Mouse (Mus musculus) ovary, postnatal 36 days (tissue): ENCODE results near the gene Mcub.
A peak's percentile ranks its signal among the peaks of the same experiment; 100 is the strongest.

ENCODE experiments used
- DNase-seq: peaks from one replicate; pipeline ENCODE4 v3.0.0; 2022; ENCODE audit warnings: low spot score, mixed read lengths

Mcub gene

DNA sequence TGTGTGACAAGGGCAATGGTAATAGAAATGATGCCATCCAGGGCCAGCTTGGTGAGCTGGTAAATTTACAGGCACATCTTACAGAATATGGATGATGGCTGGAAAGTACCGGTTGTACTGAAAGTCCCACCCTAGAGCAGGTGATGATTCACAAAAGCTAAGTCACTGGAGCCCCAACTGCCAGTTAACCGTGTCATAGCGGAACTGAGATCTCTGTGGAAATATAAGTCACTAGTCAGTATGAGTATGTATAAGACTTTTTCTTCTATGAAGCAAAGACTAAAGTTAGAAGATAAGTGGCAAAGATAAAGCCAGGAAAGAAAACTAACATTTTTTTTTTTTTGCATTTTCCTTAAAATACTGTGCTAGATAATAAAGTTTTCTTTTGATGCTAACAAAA is 76.9 kb downstream of the Mcub start:
- no peak for DNase-seq

DNA sequence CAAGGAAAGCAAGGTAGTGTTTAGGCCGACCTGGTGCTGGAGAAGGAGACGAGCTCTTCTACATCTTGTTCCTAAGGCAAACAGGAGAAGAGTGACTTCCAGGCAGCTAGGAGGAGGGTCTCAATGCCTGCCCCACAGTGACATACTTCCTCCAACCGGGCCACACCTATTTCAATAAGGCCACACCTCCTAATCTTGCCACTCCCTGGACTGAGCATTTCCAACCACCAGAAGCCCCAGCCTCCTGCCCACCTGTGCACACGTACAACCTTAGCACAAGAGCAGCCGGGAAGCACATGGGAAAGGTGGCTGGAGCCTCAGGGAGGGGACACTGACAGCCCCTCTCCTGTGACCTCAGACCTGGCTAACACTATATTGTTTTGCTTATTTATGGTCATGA is 78.0 kb downstream of the Mcub start:
- no peak for DNase-seq

DNA sequence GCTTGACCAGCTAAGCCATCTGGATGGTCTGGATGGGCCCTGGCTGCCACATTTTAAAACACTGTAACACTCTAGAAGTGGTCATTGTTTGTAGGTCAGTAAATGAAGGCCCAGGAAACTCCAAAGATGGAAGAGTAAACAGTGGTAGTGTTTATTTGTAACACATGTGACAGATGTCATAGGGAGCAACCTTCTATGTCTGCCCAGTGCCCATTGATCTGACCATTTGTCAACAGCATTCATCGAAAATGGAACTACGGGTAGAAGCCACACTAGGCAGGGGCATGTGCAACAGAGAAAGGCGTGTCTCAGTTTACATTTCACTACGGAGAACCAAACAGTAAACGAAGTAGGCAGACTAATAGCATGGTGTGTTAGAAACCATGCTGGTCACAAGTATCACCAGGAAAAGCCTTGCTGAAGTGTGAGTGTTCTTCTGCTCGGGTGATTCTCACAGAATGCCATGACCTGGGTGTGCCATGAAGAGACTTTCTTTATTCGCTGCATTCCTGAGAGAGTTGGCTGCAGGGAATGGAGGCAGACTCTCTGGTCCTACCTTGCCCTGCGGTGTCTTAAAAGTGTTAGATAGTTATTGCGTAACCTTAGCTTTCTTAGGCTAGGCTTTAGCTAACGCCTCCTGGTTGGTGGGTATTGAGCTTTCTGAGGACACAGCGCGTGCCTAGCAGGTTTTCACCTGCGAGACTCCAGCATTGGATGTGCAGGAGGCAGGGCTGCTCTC is 82.1 kb downstream of the Mcub start:
- no peak for DNase-seq

DNA sequence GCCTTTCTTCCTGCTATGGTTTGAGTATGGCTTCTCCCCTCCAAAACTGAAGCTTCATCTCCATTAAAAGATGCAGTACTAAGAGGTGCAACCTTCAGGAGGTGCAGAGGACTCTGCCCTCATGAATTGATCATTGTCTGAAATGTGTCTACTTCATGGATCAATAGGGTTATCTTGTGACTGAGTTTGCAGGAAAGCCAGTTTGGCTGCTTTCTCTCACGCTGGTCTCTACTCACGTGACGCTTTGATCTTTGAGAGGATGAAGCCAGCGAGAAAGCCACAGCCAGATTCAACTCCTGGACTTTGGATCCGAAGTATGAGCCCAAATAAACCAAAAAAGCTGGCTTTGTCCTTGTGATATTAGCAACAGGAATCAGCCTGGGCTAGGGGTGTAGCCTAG is 83.6 kb downstream of the Mcub start:
- no peak for DNase-seq

DNA sequence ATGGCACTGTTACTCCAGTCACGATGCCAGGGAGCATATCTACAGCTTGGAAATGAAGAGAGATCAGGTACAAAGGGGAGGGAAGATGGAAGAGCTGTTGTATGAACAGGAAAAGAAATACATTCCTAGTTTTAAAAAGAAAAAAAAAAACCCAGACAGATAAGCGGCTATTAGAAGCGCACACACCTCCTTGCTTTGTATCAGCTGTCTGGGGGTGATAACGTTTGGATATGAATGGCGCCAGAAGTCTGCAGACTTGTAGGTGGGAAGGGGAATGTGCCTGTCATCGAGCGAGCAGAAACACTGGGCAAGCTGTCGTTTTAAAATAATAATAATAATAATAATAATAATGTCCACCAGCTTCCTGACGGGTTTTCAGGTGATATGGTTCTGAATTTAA is 84.4 kb downstream of the Mcub start:
- no peak for DNase-seq

DNA sequence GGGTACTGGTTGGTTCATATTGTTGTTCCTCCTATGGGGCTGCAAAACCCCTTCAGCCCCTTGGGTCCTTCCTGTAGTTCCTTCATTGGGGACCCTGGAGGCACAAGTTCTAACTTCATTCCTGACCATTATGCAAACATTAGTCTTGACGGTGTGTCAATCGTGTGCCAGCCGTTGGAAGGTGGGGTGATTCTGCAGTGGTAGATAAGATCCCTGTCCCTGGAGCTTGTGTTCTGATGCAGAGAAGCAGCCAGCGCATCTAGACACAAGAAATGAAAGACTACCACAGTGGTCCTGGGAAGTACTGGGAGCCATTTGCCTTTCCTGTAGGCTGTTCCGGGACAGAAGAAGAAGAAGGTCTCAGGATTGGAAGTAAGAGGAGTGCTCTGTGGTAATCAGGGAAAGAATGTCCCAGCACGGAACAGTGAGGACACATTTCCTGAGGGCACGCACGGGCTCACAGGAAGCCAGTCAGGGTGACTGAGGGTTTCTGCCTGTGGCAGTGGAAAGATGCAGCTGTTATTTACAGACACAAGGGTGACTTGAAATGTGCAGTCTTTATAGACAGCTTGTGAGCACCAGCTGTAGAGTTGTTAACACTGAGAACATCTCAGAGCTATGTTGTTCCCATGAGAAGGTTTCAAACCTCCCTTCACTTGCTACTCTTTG is 88.9 kb downstream of the Mcub start:
- no peak for DNase-seq

DNA sequence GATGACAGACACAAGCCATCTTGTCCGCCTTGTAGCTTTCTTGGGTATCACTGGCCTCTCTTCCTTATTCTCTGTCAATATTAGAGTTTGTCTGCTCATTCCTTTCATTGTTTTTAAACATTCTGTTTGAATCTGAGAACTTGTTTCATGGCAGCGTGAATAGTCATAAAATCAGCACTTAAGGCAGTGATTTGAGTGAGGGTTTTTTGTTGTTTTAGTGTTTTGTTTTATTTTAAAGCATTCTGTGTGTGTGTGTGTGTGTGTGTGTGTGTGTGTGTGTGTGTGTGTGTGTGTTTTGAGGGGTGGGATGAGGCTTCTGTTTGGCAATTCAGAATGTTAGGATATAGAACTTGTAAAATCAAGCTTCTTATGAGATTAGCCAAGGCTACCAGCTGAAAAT is 90.1 kb downstream of the Mcub start:
- no peak for DNase-seq

DNA sequence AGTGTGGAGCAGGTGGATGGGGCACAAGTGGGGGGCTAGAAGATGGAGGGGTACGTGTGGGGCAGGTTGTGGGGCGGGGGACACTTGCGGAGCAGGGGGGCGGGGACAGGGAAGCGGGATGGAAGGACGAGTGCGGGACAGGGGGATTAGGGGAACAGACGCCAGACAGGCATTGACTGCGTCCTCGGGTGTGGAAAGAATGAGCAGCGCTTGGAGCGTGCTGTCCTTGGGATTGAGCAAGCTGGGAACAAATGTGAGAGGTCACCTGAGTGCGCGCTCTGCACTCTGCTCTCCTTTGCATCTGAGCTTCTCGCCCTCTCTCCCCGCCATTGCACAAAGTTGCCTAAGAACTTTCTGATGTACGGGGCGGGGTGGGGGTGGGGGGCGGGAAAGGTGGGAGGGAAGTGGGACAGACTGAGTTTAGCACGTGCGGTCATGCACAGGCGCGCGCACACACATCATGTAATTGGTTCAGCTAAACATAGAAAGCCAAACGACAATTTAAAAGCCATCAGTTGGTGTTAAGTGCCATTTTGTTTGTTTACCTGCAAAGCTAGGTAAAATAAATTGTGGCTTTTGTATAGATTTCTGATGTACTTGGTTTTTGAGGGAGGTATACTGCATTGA is 90.8 kb downstream of the Mcub start:
- peak; percentile 37 for DNase-seq

DNA sequence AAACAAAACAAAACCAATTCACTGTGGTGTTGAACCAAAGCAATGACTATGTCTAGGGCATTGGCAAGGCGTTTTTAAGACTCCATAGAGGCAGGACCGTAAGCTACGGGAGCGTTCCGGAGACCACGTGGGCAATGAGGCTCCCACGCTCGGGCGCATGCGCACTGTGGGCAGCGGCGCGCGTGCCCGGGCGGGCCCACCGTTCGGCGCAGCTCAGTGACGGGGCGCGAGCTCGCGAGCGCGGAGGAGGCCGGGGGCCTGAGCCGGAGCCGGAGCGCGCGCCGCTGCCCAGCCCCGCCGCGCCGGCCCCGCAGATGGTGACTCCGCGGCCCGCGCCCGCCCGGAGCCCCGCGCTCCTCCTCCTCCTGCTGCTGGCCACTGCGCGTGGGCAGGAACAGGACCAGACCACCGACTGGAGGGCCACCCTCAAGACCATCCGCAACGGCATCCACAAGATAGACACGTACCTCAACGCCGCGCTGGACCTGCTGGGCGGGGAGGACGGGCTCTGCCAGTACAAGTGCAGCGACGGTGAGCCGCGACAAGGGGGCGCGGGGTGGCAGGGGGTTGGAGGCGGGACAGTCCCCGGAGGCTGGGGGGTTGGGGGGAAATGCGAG is 91.5 kb downstream of the Mcub start, which contains the start of gene Pla2g12a:
Gene Pla2g12a, plus strand, starts transcription at position 202 of the 617 bp plus-strand sequence.
- peak; percentile 93 for DNase-seq

DNA sequence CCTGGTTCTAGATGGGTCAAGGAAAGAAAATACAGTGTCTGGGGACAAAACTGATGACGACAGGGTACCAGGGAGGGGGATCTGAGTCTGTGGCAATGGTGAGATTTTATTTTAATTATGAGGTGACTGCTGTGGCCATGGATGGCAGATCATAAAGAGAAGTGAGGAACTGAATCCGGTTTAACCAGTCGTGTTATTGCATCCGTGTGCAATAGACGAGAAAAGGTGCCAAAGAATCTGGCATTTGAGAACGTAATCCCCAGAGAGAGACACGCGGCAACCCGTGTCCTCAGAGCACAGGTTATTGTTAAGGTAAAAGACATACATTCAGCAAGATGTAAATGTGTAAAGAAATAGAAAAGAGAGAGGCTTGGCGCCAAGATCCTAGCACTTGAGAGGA is 92.7 kb downstream of the Mcub start:
- no peak for DNase-seq
